Mouse (Mus musculus) layer of hippocampus, adult 2 months (tissue): ENCODE measurements at regions not wholly inside any gene's neighbourhood (a gene's known extent, or its start where the extent isn't known, plus 50 kb on each side); places are given as distances from the start of the nearest gene placed in this dataset.

Source experiments
- DNase-seq, 2 experiments: peaks; one replicate each; pipeline ENCODE4 v3.0.0; 2022; ENCODE audit warnings: low spot score in 2 of 2
- H3K27ac ChIP-seq: fragments of 200-600 bp; 2 replicates; pipeline ENCODE4 v1.8.1; 2022
- H3K4me3 ChIP-seq: fragments of 200-600 bp; 2 replicates; pipeline ENCODE4 v1.8.1; 2022; ENCODE audit warnings: mild to moderate bottlenecking
- CTCF ChIP-seq: fragments of 200-600 bp; conservative IDR thresholded peaks from 2 replicates; pipeline ENCODE4 v1.8.1; 2022; ENCODE audit warnings: antibody characterized with exemption, mild to moderate bottlenecking, moderate library complexity

GRCm38 (mm10) chr5:132648751-132649150, 105.6 kb upstream of the Auts2 start:
- TF ChIP-seq CTCF, result no peak
- no peak for DNase-seq
- Histone ChIP-seq H3K27ac (no peak overlapping the region), H3K4me3 (no peak overlapping the region)

- Histone ChIP-seq H3K4me3 (no peak overlapping the region), H3K27ac (no peak overlapping the region)
- no peak for TF ChIP-seq CTCF
- DNase-seq, result no peak
These were observed 101.6 kb upstream of the Auts2 start for GRCm38 (mm10) chr5:132644646-132645172.

- no peak for DNase-seq
- no peak overlapping the region for H3K27ac ChIP-seq
- no peak for TF ChIP-seq CTCF
- H3K4me3 ChIP-seq, result no peak overlapping the region
These were observed 100.1 kb upstream of the Auts2 start for GRCm38 (mm10) chr5:132643270-132643669.

GRCm38 (mm10) chr5:132633198-132633884, 90.2 kb upstream of the Auts2 start:
- peak in 1 of 2 experiments; percentile 10 for DNase-seq
- no peak overlapping the region for H3K4me3 ChIP-seq
- TF ChIP-seq CTCF, result no peak
- no peak overlapping the region for H3K27ac ChIP-seq

- TF ChIP-seq CTCF, result no peak
- no peak for DNase-seq
- no peak overlapping the region for H3K27ac ChIP-seq
- no peak overlapping the region for H3K4me3 ChIP-seq
These were observed 78.6 kb upstream of the Auts2 start for GRCm38 (mm10) chr5:132621751-132622150.

GRCm38 (mm10) chr5:132617241-132617640, 74.1 kb upstream of the Auts2 start:
- Histone ChIP-seq H3K4me3 (no peak overlapping the region), H3K27ac (no peak overlapping the region)
- TF ChIP-seq CTCF, result peak; percentile 31; the same call in 1 of the 2 replicates
- DNase-seq, result no peak

- Histone ChIP-seq H3K27ac (no peak overlapping the region), H3K4me3 (no peak overlapping the region)
- no peak for DNase-seq
- TF ChIP-seq CTCF, result no peak
These were observed 66.1 kb upstream of the Auts2 start for GRCm38 (mm10) chr5:132609251-132609650.

GRCm38 (mm10) chr5:132606216-132606615, 63.1 kb upstream of the Auts2 start:
- DNase-seq, result no peak
- no peak for TF ChIP-seq CTCF
- H3K4me3 ChIP-seq, result no peak overlapping the region
- no peak overlapping the region for H3K27ac ChIP-seq

GRCm38 (mm10) chr5:132594796-132595195, 51.7 kb upstream of the Auts2 start:
- Histone ChIP-seq H3K27ac (no peak overlapping the region), H3K4me3 (no peak overlapping the region)
- no peak for DNase-seq
- TF ChIP-seq CTCF, result no peak
